Mouse (Mus musculus): Measurements from ENCODE around the gene Rnd2. TPM values are rescaled to one million over a fixed set of nuclear protein-coding genes. Genes with fewer than 3 reads are reported as not detected.
"Not testable (repeated sequence)": the region's sequence is repeated elsewhere in the genome, so short reads cannot be mapped to it uniquely, and the experiment has no call there.

The Rnd2 gene
- polyA plus RNA-seq, 1 experiment from 2014 or later: 61.8 TPM

GRCm38 (mm10) chr11:101462583-101463440 is 2.0 kb upstream of the Rnd2 start:
- Histone ChIP-seq H3K4me3 (ENCODE audit: low read depth, low read length) (no peak overlapping the region), H3K9me3 (ENCODE audit: control insufficient read depth, low read length) (no peaks in the 10 kb centered on the region), H3K36me3 (ENCODE audit: control insufficient read depth, insufficient read depth, low read length) (peaks cover 40% of the 10 kb centered on the region), H3K4me2 (ENCODE audit: low read depth, low read length) (peak overlapping the region; percentile 62; the same call in 1 of the 2 replicates), H3K27me3 (ENCODE audit: control insufficient read depth, insufficient read depth, low read length) (no peaks in the 10 kb centered on the region), H3K27ac (ENCODE audit: low read depth, low read length) (no peak overlapping the region), H3K4me1 (ENCODE audit: control insufficient read depth, insufficient read depth, low read length) (peaks cover 33% of the 10 kb centered on the region), H3K9ac (replicated peaks; ENCODE audit: low read depth, low read length) (no peak overlapping the region; the same call in 1 of the 2 replicates)
- WGBS: 30% methylated on average over 13 of the region's 13 CpGs
- no peak for ATAC-seq (ENCODE audit: low read depth)

GRCm38 (mm10) chr11:101465101-101465868 is 486 bp downstream of the Rnd2 start:
- H3K36me3 ChIP-seq (ENCODE audit: control insufficient read depth, insufficient read depth, low read length): peaks cover 17% of the 10 kb centered on the region
- H3K4me3 ChIP-seq (ENCODE audit: low read depth, low read length): peak overlapping the region; percentile 79
- ATAC-seq (ENCODE audit: low read depth): peak; percentile 44
- H3K4me1 ChIP-seq (ENCODE audit: control insufficient read depth, insufficient read depth, low read length): peaks cover 37% of the 10 kb centered on the region
- no peaks in the 10 kb centered on the region for H3K9me3 ChIP-seq (ENCODE audit: control insufficient read depth, low read length)
- no peaks in the 10 kb centered on the region for H3K27me3 ChIP-seq (ENCODE audit: control insufficient read depth, insufficient read depth, low read length)
- H3K4me2 ChIP-seq (ENCODE audit: low read depth, low read length): peak overlapping the region; percentile 62
- WGBS: under 1% methylated on average over 49 of the region's 51 CpGs
- H3K27ac ChIP-seq (ENCODE audit: low read depth, low read length): peak overlapping the region; percentile 89
- H3K9ac ChIP-seq (replicated peaks; ENCODE audit: low read depth, low read length): peak overlapping the region; percentile 72

GRCm38 (mm10) chr11:101465869-101466551 is 1.2 kb downstream of the Rnd2 start, which contains the start of gene Vat1:
Gene Vat1, minus strand, starts transcription at chr11:101466230.
- ATAC-seq (ENCODE audit: low read depth): peak; percentile 74
- H3K27me3 ChIP-seq (ENCODE audit: control insufficient read depth, insufficient read depth, low read length): no peaks in the 10 kb centered on the region
- H3K4me1 ChIP-seq (ENCODE audit: control insufficient read depth, insufficient read depth, low read length): peaks cover 37% of the 10 kb centered on the region
- whole genome bisulfite sequencing: 2% methylated on average over 56 of the region's 60 CpGs
- H3K9ac ChIP-seq (replicated peaks; ENCODE audit: low read depth, low read length): peak within 1 kb of the TSS; percentile 72
- peak within 1 kb of the TSS; percentile 89 for H3K27ac ChIP-seq (ENCODE audit: low read depth, low read length)
- no peaks in the 10 kb centered on the region for H3K9me3 ChIP-seq (ENCODE audit: control insufficient read depth, low read length)
- peaks cover 14% of the 10 kb centered on the region for H3K36me3 ChIP-seq (ENCODE audit: control insufficient read depth, insufficient read depth, low read length)
- peak within 1 kb of the TSS; percentile 62 for H3K4me2 ChIP-seq (ENCODE audit: low read depth, low read length)
- peak within 1 kb of the TSS; percentile 79 for H3K4me3 ChIP-seq (ENCODE audit: low read depth, low read length)

- 69% methylated on average over 5 of the region's 5 CpGs for WGBS
- Histone ChIP-seq H3K4me3 (ENCODE audit: low read depth, low read length) (peak overlapping the region; percentile 79), H3K4me2 (ENCODE audit: low read depth, low read length) (peak overlapping the region; percentile 62; the same call in 1 of the 2 replicates), H3K36me3 (ENCODE audit: control insufficient read depth, insufficient read depth, low read length) (peaks cover 12% of the 10 kb centered on the region), H3K4me1 (ENCODE audit: control insufficient read depth, insufficient read depth, low read length) (peaks cover 37% of the 10 kb centered on the region)
- not testable (repeated sequence) for H3K9ac ChIP-seq (replicated peaks; ENCODE audit: low read depth, low read length); H3K9me3 ChIP-seq (ENCODE audit: control insufficient read depth, low read length); H3K27ac ChIP-seq (ENCODE audit: low read depth, low read length); ATAC-seq (ENCODE audit: low read depth); H3K27me3 ChIP-seq (ENCODE audit: control insufficient read depth, insufficient read depth, low read length)
These were observed 1.8 kb downstream of the Rnd2 start for GRCm38 (mm10) chr11:101466552-101466950.

GRCm38 (mm10) chr11:101467477-101468262 is 2.9 kb downstream of the Rnd2 start:
- H3K9me3 ChIP-seq (ENCODE audit: control insufficient read depth, low read length): no peaks in the 10 kb centered on the region
- no peaks in the 10 kb centered on the region for H3K27me3 ChIP-seq (ENCODE audit: control insufficient read depth, insufficient read depth, low read length)
- H3K4me3 ChIP-seq (ENCODE audit: low read depth, low read length): peak overlapping the region; percentile 68
- ATAC-seq (ENCODE audit: low read depth): peak; percentile 65
- peaks cover under 1% of the 10 kb centered on the region; the same call in 1 of the 2 replicates for H3K36me3 ChIP-seq (ENCODE audit: control insufficient read depth, insufficient read depth, low read length)
- WGBS: under 1% methylated on average over 44 of the region's 54 CpGs
- peak overlapping the region; percentile 81 for H3K27ac ChIP-seq (ENCODE audit: low read depth, low read length)
- H3K4me1 ChIP-seq (ENCODE audit: control insufficient read depth, insufficient read depth, low read length): peaks cover 32% of the 10 kb centered on the region
- H3K4me2 ChIP-seq (ENCODE audit: low read depth, low read length): peak overlapping the region; percentile 86
- peak overlapping the region; percentile 81 for H3K9ac ChIP-seq (replicated peaks; ENCODE audit: low read depth, low read length)

- Histone ChIP-seq H3K4me3 (ENCODE audit: low read depth, low read length) (peak overlapping the region; percentile 68), H3K9me3 (ENCODE audit: control insufficient read depth, low read length) (no peaks in the 10 kb centered on the region), H3K9ac (replicated peaks; ENCODE audit: low read depth, low read length) (peak overlapping the region; percentile 81), H3K4me2 (ENCODE audit: low read depth, low read length) (peak overlapping the region; percentile 86), H3K4me1 (ENCODE audit: control insufficient read depth, insufficient read depth, low read length) (peaks cover 26% of the 10 kb centered on the region), H3K27ac (ENCODE audit: low read depth, low read length) (peak overlapping the region; percentile 81), H3K36me3 (ENCODE audit: control insufficient read depth, insufficient read depth, low read length) (no peaks in the 10 kb centered on the region), H3K27me3 (ENCODE audit: control insufficient read depth, insufficient read depth, low read length) (no peaks in the 10 kb centered on the region)
- 0% methylated on average over 29 of the region's 31 CpGs for WGBS
- peak; percentile 26; the same call in 1 of the 2 replicates for ATAC-seq (ENCODE audit: low read depth)
These were observed 3.5 kb downstream of the Rnd2 start for GRCm38 (mm10) chr11:101468263-101468688.

GRCm38 (mm10) chr11:101468731-101469130 is 3.9 kb downstream of the Rnd2 start:
- H3K4me2 ChIP-seq (ENCODE audit: low read depth, low read length): peak overlapping the region; percentile 86
- H3K9me3 ChIP-seq (ENCODE audit: control insufficient read depth, low read length): no peaks in the 10 kb centered on the region
- WGBS: 2% methylated on average over 13 of the region's 13 CpGs
- peaks cover 21% of the 10 kb centered on the region for H3K4me1 ChIP-seq (ENCODE audit: control insufficient read depth, insufficient read depth, low read length)
- peak overlapping the region; percentile 68 for H3K4me3 ChIP-seq (ENCODE audit: low read depth, low read length)
- H3K9ac ChIP-seq (replicated peaks; ENCODE audit: low read depth, low read length): peak overlapping the region; percentile 81
- peak overlapping the region; percentile 81; the same call in 1 of the 2 replicates for H3K27ac ChIP-seq (ENCODE audit: low read depth, low read length)
- no peak for ATAC-seq (ENCODE audit: low read depth)
- no peaks in the 10 kb centered on the region for H3K36me3 ChIP-seq (ENCODE audit: control insufficient read depth, insufficient read depth, low read length)
- H3K27me3 ChIP-seq (ENCODE audit: control insufficient read depth, insufficient read depth, low read length): no peaks in the 10 kb centered on the region

GRCm38 (mm10) chr11:101469155-101469554 is 4.4 kb downstream of the Rnd2 start:
- H3K36me3 ChIP-seq (ENCODE audit: control insufficient read depth, insufficient read depth, low read length): no peaks in the 10 kb centered on the region
- no peaks in the 10 kb centered on the region for H3K9me3 ChIP-seq (ENCODE audit: control insufficient read depth, low read length)
- H3K27ac ChIP-seq (ENCODE audit: low read depth, low read length): no peak overlapping the region
- peak overlapping the region; percentile 81; the same call in 1 of the 2 replicates for H3K9ac ChIP-seq (replicated peaks; ENCODE audit: low read depth, low read length)
- H3K4me2 ChIP-seq (ENCODE audit: low read depth, low read length): peak overlapping the region; percentile 86
- WGBS: 61% methylated on average over 4 of the region's 4 CpGs
- no peak for ATAC-seq (ENCODE audit: low read depth)
- peaks cover 17% of the 10 kb centered on the region for H3K4me1 ChIP-seq (ENCODE audit: control insufficient read depth, insufficient read depth, low read length)
- H3K27me3 ChIP-seq (ENCODE audit: control insufficient read depth, insufficient read depth, low read length): no peaks in the 10 kb centered on the region
- H3K4me3 ChIP-seq (ENCODE audit: low read depth, low read length): peak overlapping the region; percentile 68

Data from neural tube, embryonic 14.5 days (tissue).